Mouse (Mus musculus) thymus, adult 2 months (tissue): Measurements from ENCODE around the gene Tmem126b. TPM values are rescaled to one million over a fixed set of nuclear protein-coding genes. Genes with fewer than 3 reads are reported as not detected.

ENCODE experiments used
- DNase-seq: peaks from one replicate; pipeline ENCODE4 v3.0.0; 2021
- H3K27ac ChIP-seq: fragments of 200-500 bp; 2 replicates; pipeline ENCODE4 v1.5.1; 2012; ENCODE audit warnings: low read length, control low read depth; ENCODE audit not compliant: control insufficient read depth, insufficient read depth
- H3K27me3 ChIP-seq: fragments of 200-500 bp; 2 replicates; pipeline ENCODE4 v1.6.1; 2012; ENCODE audit warnings: mild to moderate bottlenecking, low read length, moderate library complexity, mixed read lengths; ENCODE audit not compliant: control insufficient read depth, insufficient read depth
- H3K36me3 ChIP-seq: fragments of 200-500 bp; 2 replicates; pipeline ENCODE4 v1.6.1; 2012; ENCODE audit warnings: mild to moderate bottlenecking, low read length, moderate library complexity; ENCODE audit not compliant: control insufficient read depth, insufficient read depth
- H3K4me1 ChIP-seq: fragments of 200-500 bp; replicated peaks from 2 replicates; pipeline ENCODE4 v1.6.1; 2012; ENCODE audit warnings: low read length; ENCODE audit not compliant: control insufficient read depth, insufficient read depth
- H3K4me3 ChIP-seq: fragments of 200-500 bp; 2 replicates; pipeline ENCODE4 v1.5.1; 2012; ENCODE audit warnings: mild to moderate bottlenecking, low read length, control low read depth, moderate library complexity; ENCODE audit not compliant: control insufficient read depth, insufficient read depth
- CTCF ChIP-seq: fragments of 200-500 bp; IDR thresholded peaks from 2 replicates; pipeline ENCODE4 v1.5.1; 2012; ENCODE audit warnings: mild to moderate bottlenecking, control low read depth, low read length, moderate library complexity, borderline replicate concordance; ENCODE audit not compliant: control insufficient read depth, poor library complexity, insufficient read depth; ENCODE audit errors: extremely low read depth
- POLR2A ChIP-seq: fragments of 200-500 bp; IDR thresholded peaks from 2 replicates; pipeline ENCODE4 v1.6.1; 2012; ENCODE audit warnings: mild to moderate bottlenecking, low read length, control low read depth, moderate library complexity; ENCODE audit not compliant: control insufficient read depth, poor library complexity, insufficient read depth; ENCODE audit errors: extremely low read depth
- WGBS: fragments of 180-500 bp; shearing (Covaris S2); methylation state at CpG from one replicate; pipeline ENCODE4 v1.1.7; 2018; 5-methylcytosine and 5-hydroxymethylcytosine counted together
- polyA plus RNA-seq: library from polyadenylated mRNA; depleted of rRNA; stranded (reverse); fragments of >200 nt; gene quantifications from 2 replicates; pipeline ENCODE4 v1.2.3, GENCODE M21; 2012; rRNA removed

Tmem126b gene
- 5.4 and 6.3 TPM in 2 replicates for polyA plus RNA-seq

GRCm38 (mm10) chr7:90475793-90476312 lies at the start of gene Tmem126b:
Gene Tmem126b, minus strand, starts transcription at chr7:90476001.
- Histone ChIP-seq H3K27ac (0 out of 2 replicates have a peak within 1 kb of the TSS, but pooled peaks have one; percentile 24), H3K27me3 (no peaks in the 10 kb centered on the region; the same call in 1 of the 2 replicates), H3K4me3 (peak within 1 kb of the TSS; percentile 66), H3K4me1 (peaks cover 5% of the 10 kb centered on the region), H3K36me3 (no peaks in the 10 kb centered on the region)
- TF ChIP-seq CTCF (no peak), POLR2A (peak; percentile 86)
- DNase-seq = peak; percentile 100
- under 1% methylated on average over 36 of the region's 36 CpGs for WGBS

GRCm38 (mm10) chr7:90512293-90512692 lies 36.5 kb upstream of the Tmem126b start:
- Histone ChIP-seq H3K4me1 (no peaks in the 10 kb centered on the region), H3K4me3 (no peak overlapping the region), H3K36me3 (no peaks in the 10 kb centered on the region), H3K27me3 (no peaks in the 10 kb centered on the region), H3K27ac (no peak overlapping the region)
- TF ChIP-seq POLR2A (no peak), CTCF (no peak)
- no peak for DNase-seq

GRCm38 (mm10) chr7:90508124-90508523 lies 32.3 kb upstream of the Tmem126b start:
- DNase-seq = no peak
- no peaks in the 10 kb centered on the region for H3K27me3 ChIP-seq
- WGBS = 70% methylated on average over 3 of the region's 3 CpGs
- no peaks in the 10 kb centered on the region for H3K36me3 ChIP-seq
- TF ChIP-seq CTCF = no peak
- no peak for TF ChIP-seq POLR2A
- no peak overlapping the region for H3K4me3 ChIP-seq
- H3K27ac ChIP-seq = no peak overlapping the region
- H3K4me1 ChIP-seq = no peaks in the 10 kb centered on the region

- WGBS = 97% methylated on average over 2 of the region's 2 CpGs
- no peaks in the 10 kb centered on the region for H3K27me3 ChIP-seq
- H3K4me3 ChIP-seq = no peak overlapping the region
- no peaks in the 10 kb centered on the region for H3K36me3 ChIP-seq
- H3K27ac ChIP-seq = no peak overlapping the region
- no peak for TF ChIP-seq CTCF
- no peak for TF ChIP-seq POLR2A
- no peaks in the 10 kb centered on the region for H3K4me1 ChIP-seq
- DNase-seq = no peak
Measured at GRCm38 (mm10) chr7:90482607-90483006, 6.8 kb upstream of the Tmem126b start.

- Histone ChIP-seq H3K27ac (0 out of 2 replicates have a peak within 1 kb of the TSS, but pooled peaks have one; percentile 24), H3K27me3 (no peaks in the 10 kb centered on the region; the same call in 1 of the 2 replicates), H3K4me1 (peaks cover 5% of the 10 kb centered on the region), H3K4me3 (peak within 1 kb of the TSS; percentile 66), H3K36me3 (no peaks in the 10 kb centered on the region)
- 1% methylated on average over 32 of the region's 32 CpGs for WGBS
- no peak for DNase-seq
- TF ChIP-seq CTCF = no peak
- TF ChIP-seq POLR2A = no peak
Measured at GRCm38 (mm10) chr7:90476313-90477245, 778 bp upstream of the Tmem126b start, which contains the start of gene Dlg2. Gene Dlg2, plus strand, starts transcription at chr7:90476672.

- no peak overlapping the region for H3K27ac ChIP-seq
- no peaks in the 10 kb centered on the region; the same call in 1 of the 2 replicates for H3K27me3 ChIP-seq
- DNase-seq = no peak
- WGBS = 10% methylated on average over 2 of the region's 2 CpGs
- H3K36me3 ChIP-seq = peaks cover 15% of the 10 kb centered on the region
- no peak for TF ChIP-seq POLR2A
- TF ChIP-seq CTCF = no peak
- peaks cover 5% of the 10 kb centered on the region for H3K4me1 ChIP-seq
- no peak overlapping the region for H3K4me3 ChIP-seq
Measured at GRCm38 (mm10) chr7:90473511-90473910, 2.3 kb downstream of the Tmem126b start.
